Mouse (Mus musculus): Measurements from ENCODE around the gene Nrxn1. TPM values are rescaled to one million over a fixed set of nuclear protein-coding genes. Genes with fewer than 3 reads are reported as not detected.

Gene Nrxn1
- polyA plus RNA-seq, 1 experiment from 2014 or later: 2.1 TPM

DNA sequence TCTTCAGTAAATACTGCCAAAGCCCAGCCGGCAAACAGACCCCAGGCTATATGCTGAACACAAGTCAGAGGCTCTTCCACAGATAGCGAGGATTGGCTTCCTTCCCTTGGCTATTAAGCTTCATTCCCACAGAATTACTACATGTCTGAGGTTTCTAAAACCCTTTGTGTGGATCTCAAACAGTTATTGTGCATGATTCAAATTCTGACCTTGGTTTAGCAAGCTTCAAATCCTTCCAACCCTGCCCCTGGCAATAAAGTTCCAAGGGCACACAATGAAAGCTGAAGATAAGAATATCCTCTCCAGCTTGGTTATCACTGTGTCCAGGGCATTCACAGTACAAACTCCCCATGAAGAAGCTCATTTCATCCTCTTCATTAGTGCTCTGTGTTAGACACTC, 416.2 kb downstream of the Nrxn1 start:
- WGBS: 56% methylated on average over 2 of the region's 2 CpGs
- Histone ChIP-seq H3K4me3 (ENCODE audit: low read depth, low read length) (no peak overlapping the region), H3K4me2 (no peak overlapping the region), H3K9ac (no peak overlapping the region), H3K27me3 (ENCODE audit: insufficient read depth, low read length) (no peaks in the 10 kb centered on the region), H3K36me3 (ENCODE audit: insufficient read depth) (no peaks in the 10 kb centered on the region), H3K27ac (ENCODE audit: low read depth) (no peak overlapping the region), H3K9me3 (ENCODE audit: low read depth, low read length) (no peaks in the 10 kb centered on the region), H3K4me1 (ENCODE audit: insufficient read depth) (no peaks in the 10 kb centered on the region)
- no peak for TF ChIP-seq CTCF (IDR thresholded peaks at IDR 0.05; ENCODE audit: low read depth)
- ATAC-seq (ENCODE audit: insufficient read depth) (no peak), DNase-seq (no peak)

DNA sequence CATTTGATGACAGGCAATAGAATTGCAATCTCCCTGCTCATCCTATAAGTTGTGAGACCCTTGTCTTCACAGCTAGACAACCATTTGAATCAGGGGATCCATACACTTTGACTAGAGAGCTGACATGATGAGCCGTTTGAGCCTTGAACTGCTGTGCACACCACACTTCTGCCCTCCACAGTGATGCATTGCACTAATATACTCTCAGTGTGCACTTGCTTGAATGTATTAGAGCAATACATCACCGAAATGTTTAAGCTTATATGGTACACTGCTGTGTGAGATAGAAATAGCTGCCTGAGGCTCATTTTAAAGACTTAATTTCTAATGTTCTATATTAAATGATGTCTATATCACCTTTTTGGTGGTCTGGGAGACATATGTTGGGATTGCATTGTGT, 430.6 kb downstream of the Nrxn1 start:
- ATAC-seq (ENCODE audit: insufficient read depth) (no peak), DNase-seq (no peak)
- no peaks in the 10 kb centered on the region for H3K9me3 ChIP-seq (ENCODE audit: low read depth, low read length)
- no peak overlapping the region for H3K4me2 ChIP-seq
- no peaks in the 10 kb centered on the region for H3K27me3 ChIP-seq (ENCODE audit: insufficient read depth, low read length)
- H3K27ac ChIP-seq (ENCODE audit: low read depth): no peak overlapping the region
- H3K4me1 ChIP-seq (ENCODE audit: insufficient read depth): no peaks in the 10 kb centered on the region
- WGBS: 73% methylated on average over 2 of the region's 2 CpGs
- H3K4me3 ChIP-seq (ENCODE audit: low read depth, low read length): no peak overlapping the region
- H3K9ac ChIP-seq: no peak overlapping the region
- no peak for TF ChIP-seq CTCF (IDR thresholded peaks at IDR 0.05; ENCODE audit: low read depth)
- H3K36me3 ChIP-seq (ENCODE audit: insufficient read depth): no peaks in the 10 kb centered on the region

DNA sequence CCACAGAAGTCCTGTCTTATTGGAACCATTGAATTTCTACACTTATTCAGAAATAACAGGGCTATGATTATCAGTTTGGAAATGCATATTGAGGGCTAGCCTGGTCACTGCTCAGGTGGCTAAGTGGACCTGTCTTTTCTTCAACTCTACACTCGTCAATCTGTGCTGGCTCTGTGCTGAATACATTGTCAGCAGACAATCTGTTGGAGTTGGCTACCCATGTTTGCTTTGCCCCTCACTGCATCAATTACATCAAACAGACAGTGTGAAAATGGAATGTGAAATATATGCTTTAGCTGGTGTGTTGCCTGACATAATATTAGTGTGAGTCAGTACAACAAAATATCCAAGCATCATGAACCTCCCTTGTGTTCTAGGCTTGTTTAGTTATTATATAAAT, 438.4 kb downstream of the Nrxn1 start:
- DNase-seq (no peak), ATAC-seq (ENCODE audit: insufficient read depth) (no peak)
- Histone ChIP-seq H3K27me3 (ENCODE audit: insufficient read depth, low read length) (no peaks in the 10 kb centered on the region), H3K9ac (no peak overlapping the region), H3K4me3 (ENCODE audit: low read depth, low read length) (no peak overlapping the region), H3K9me3 (ENCODE audit: low read depth, low read length) (no peaks in the 10 kb centered on the region), H3K27ac (ENCODE audit: low read depth) (no peak overlapping the region), H3K4me2 (no peak overlapping the region), H3K36me3 (ENCODE audit: insufficient read depth) (no peaks in the 10 kb centered on the region), H3K4me1 (ENCODE audit: insufficient read depth) (no peaks in the 10 kb centered on the region)
- WGBS: 52% methylated on average over 1 of the region's 1 CpGs
- TF ChIP-seq CTCF (IDR thresholded peaks at IDR 0.05; ENCODE audit: low read depth): no peak

DNA sequence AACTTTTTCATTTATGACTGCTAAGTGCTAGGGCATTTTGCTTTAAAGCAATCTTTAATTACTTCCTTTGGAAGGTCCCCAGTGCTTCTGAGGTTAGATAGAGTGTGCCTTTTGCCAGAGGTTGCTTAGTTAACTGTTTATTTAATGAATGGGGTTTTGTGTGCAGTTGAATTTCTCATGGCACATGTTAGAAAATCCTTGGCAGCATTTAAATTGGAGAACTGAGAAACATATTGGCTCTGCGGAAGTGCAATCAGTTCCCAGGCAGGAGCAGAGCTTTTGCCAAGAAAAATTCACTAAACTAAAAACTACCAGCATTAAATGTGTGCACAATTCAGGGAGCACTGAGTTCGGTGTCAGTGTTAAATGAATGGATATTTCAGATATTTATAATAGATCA, 439.5 kb downstream of the Nrxn1 start:
- Histone ChIP-seq H3K27ac (ENCODE audit: low read depth) (no peak overlapping the region), H3K9ac (no peak overlapping the region), H3K36me3 (ENCODE audit: insufficient read depth) (no peaks in the 10 kb centered on the region), H3K4me3 (ENCODE audit: low read depth, low read length) (no peak overlapping the region), H3K4me2 (no peak overlapping the region), H3K27me3 (ENCODE audit: insufficient read depth, low read length) (no peaks in the 10 kb centered on the region), H3K4me1 (ENCODE audit: insufficient read depth) (no peaks in the 10 kb centered on the region), H3K9me3 (ENCODE audit: low read depth, low read length) (no peaks in the 10 kb centered on the region)
- WGBS: 59% methylated on average over 2 of the region's 2 CpGs
- ATAC-seq (ENCODE audit: insufficient read depth): no peak
- DNase-seq: peak; percentile 10
- TF ChIP-seq CTCF (IDR thresholded peaks at IDR 0.05; ENCODE audit: low read depth): no peak

DNA sequence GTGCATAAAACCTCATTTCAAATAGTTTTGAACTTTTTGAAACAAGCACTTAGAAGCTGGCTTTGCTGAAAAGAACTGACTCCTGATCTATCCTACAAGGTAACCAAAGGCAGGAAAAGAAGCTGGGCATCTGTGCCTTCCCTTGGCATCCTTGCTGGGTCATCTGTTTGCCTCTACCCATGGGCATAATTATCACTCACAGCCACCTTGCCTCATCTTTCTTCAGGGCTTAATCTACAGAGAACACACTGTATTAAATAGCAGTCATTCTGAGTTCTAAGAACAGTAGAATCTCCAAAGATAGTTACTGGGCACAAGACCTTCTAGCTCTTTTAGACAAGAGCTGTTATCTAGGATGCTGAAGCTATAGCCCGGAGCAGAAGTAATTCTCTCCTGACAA, 442.6 kb downstream of the Nrxn1 start:
- Histone ChIP-seq H3K4me1 (ENCODE audit: insufficient read depth) (no peaks in the 10 kb centered on the region), H3K27me3 (ENCODE audit: insufficient read depth, low read length) (no peaks in the 10 kb centered on the region), H3K36me3 (ENCODE audit: insufficient read depth) (no peaks in the 10 kb centered on the region), H3K9me3 (ENCODE audit: low read depth, low read length) (no peaks in the 10 kb centered on the region), H3K27ac (ENCODE audit: low read depth) (no peak overlapping the region), H3K4me3 (ENCODE audit: low read depth, low read length) (no peak overlapping the region), H3K9ac (no peak overlapping the region), H3K4me2 (no peak overlapping the region)
- DNase-seq (no peak), ATAC-seq (ENCODE audit: insufficient read depth) (no peak)
- 29% methylated on average over 1 of the region's 1 CpGs for WGBS
- TF ChIP-seq CTCF (IDR thresholded peaks at IDR 0.05; ENCODE audit: low read depth): no peak

DNA sequence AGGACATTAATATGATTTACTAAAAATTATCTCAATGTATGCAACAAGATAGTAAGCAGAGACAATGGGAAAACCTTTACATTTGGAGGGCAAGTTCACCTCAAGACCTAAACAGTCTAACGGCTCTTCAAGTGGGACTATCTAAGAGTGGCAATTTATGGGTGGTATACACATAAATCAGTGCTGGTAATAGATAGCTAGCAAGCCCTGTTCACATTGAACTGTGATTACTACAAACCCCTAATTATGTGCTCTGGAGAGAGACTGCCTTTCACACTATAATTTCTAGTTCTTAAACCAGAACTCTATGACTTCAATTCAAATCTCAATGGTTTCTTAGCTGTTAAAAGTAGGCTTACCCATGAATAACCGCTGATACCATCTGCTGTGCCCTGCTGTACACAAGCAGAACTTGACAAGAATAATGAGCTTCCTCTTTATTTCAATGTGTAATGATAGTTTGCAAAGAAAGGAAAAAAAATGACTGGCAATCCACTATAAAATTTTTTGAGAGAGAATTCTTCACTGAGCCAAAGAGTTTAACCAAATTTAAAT, 453.8 kb downstream of the Nrxn1 start:
- ATAC-seq (ENCODE audit: insufficient read depth): no peak
- TF ChIP-seq CTCF (IDR thresholded peaks at IDR 0.05; ENCODE audit: low read depth): no peak
- Histone ChIP-seq H3K9ac (no peak overlapping the region), H3K27me3 (ENCODE audit: insufficient read depth, low read length) (no peaks in the 10 kb centered on the region), H3K4me2 (no peak overlapping the region), H3K36me3 (ENCODE audit: insufficient read depth) (no peaks in the 10 kb centered on the region), H3K4me3 (ENCODE audit: low read depth, low read length) (no peak overlapping the region), H3K4me1 (ENCODE audit: insufficient read depth) (no peaks in the 10 kb centered on the region), H3K27ac (ENCODE audit: low read depth) (no peak overlapping the region), H3K9me3 (ENCODE audit: low read depth, low read length) (no peaks in the 10 kb centered on the region)
- 53% methylated on average over 2 of the region's 2 CpGs for WGBS
- DNase-seq: no peak

DNA sequence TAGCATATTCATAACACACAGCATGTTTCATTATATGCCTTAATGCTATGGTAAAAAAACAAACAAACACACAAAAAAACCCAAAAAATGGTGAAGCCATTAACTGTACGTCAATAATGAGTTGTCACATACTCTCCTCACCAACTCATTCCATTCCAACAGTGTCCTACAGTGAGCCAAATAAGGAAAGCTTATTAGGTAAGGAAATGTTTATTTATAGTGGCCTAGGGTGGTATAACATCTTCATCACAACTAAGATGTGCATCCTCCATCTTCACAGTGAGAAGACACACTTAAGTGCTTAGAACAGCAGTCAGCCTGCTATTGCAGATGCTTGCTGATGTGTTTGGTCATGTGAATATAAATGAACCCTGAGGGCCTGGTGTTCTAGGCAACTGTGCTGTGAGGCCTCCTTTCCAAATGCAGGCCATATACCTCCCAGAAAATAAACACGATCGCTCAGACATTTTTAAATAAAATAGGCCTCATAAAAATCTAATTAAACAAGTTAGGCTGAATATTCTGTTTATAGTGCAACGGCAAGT, 454.6 kb downstream of the Nrxn1 start:
- no peak overlapping the region for H3K4me2 ChIP-seq
- WGBS: 75% methylated on average over 4 of the region's 4 CpGs
- H3K36me3 ChIP-seq (ENCODE audit: insufficient read depth): no peaks in the 10 kb centered on the region
- no peak overlapping the region for H3K27ac ChIP-seq (ENCODE audit: low read depth)
- DNase-seq: no peak
- no peak for ATAC-seq (ENCODE audit: insufficient read depth)
- no peaks in the 10 kb centered on the region for H3K4me1 ChIP-seq (ENCODE audit: insufficient read depth)
- no peak overlapping the region for H3K9ac ChIP-seq
- no peaks in the 10 kb centered on the region for H3K27me3 ChIP-seq (ENCODE audit: insufficient read depth, low read length)
- H3K4me3 ChIP-seq (ENCODE audit: low read depth, low read length): no peak overlapping the region
- TF ChIP-seq CTCF (IDR thresholded peaks at IDR 0.05; ENCODE audit: low read depth): no peak
- H3K9me3 ChIP-seq (ENCODE audit: low read depth, low read length): no peaks in the 10 kb centered on the region

DNA sequence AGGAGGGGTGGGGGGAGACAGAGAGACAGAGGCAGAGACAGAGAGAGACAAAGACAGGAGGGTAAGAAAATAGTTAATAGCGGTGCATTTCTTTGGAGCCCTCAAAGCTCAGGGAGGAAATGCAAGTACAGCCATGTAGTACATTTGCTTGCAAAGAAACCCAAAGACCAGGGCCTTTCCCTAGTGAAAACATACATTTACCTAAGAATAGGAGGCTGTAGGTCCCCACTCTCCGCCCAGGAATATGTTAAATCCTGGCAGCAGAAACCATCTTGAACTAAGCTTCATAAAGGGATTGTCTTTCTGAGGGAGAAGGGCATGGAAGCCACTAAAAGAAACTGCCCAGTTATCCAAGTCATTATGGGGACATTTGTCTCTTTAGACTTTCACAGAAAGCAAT, 461.5 kb downstream of the Nrxn1 start:
- TF ChIP-seq CTCF (IDR thresholded peaks at IDR 0.05; ENCODE audit: low read depth): no peak
- WGBS: 51% methylated on average over 2 of the region's 2 CpGs
- ATAC-seq (ENCODE audit: insufficient read depth): no peak

More for the DNA sequence above, 461.5 kb downstream of the Nrxn1 start:
- Histone ChIP-seq H3K27ac (ENCODE audit: low read depth) (no peak overlapping the region), H3K4me3 (ENCODE audit: low read depth, low read length) (no peak overlapping the region), H3K9ac (no peak overlapping the region), H3K4me2 (no peak overlapping the region), H3K36me3 (ENCODE audit: insufficient read depth) (no peaks in the 10 kb centered on the region), H3K9me3 (ENCODE audit: low read depth, low read length) (no peaks in the 10 kb centered on the region), H3K27me3 (ENCODE audit: insufficient read depth, low read length) (no peaks in the 10 kb centered on the region), H3K4me1 (ENCODE audit: insufficient read depth) (no peaks in the 10 kb centered on the region)
- no peak for DNase-seq
